Mouse (Mus musculus): ENCODE data around the gene Magi3. TPM values are rescaled to one million over a fixed set of nuclear protein-coding genes. Genes with fewer than 3 reads are reported as not detected.

Magi3 gene
- polyA plus RNA-seq (2015; fragmentation: Nextera tagmentation; extraction: Ambion mirVana), result 1.2 and 1.5 TPM in 2 replicates

DNA sequence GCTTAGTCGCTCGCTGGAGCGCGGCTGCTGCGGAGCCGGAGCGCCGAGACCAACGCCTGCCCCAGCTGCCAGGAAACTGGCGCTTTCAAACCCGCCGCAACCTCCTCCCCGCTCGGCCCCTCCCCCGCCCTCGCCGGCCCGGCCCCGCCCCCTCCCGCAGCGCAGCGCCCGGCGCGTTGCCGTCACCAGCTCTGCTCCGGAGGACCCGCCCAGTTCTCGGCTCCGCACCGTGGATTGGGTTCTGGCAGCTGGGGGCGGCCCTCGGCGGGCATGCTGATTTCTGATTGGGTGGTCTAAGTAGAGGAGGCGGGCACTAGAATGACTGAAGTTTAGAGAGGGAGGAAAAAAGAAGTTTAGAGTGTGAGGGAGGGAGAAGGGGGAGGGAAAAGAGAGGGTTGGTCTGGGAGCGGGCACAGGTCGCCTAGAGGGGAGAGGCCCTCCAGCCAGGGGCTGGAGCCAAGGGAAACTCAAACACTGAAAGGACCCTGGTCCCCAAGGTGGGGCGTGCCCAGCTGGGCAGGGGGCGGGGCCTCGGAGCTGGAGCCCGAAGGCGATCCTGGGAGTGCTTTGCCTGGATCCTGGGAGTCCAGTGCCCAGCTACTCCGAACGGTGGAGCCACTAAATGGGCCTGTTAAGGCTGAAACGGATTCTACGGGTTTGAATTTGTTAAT lies at the start of gene Magi3:
Gene Magi3, minus strand, starts transcription at position 80 of the 671 bp plus-strand sequence.
- H3K9ac ChIP-seq (ENCODE audit: low read depth, low read length), result peak within 1 kb of the TSS; percentile 75
- H3K4me2 ChIP-seq (ENCODE audit: low read depth, low read length), result peak within 1 kb of the TSS; percentile 91
- no peaks in the 10 kb centered on the region for H3K9me3 ChIP-seq (replicated peaks; ENCODE audit: control insufficient read depth, low read length)
- no peaks in the 10 kb centered on the region for H3K36me3 ChIP-seq (ENCODE audit: control insufficient read depth, insufficient read depth)
- peaks cover 19% of the 10 kb centered on the region for H3K4me1 ChIP-seq (ENCODE audit: control insufficient read depth, low read depth, low read length)
- WGBS (ENCODE audit: insufficient replicate concordance), result 0% methylated on average over 40 of the region's 46 CpGs
- peak; percentile 98 for ATAC-seq (ENCODE audit: low read depth)
- peaks cover 21% of the 10 kb centered on the region for H3K27me3 ChIP-seq (ENCODE audit: control insufficient read depth, insufficient read depth, low read depth, low read length)
- peak within 1 kb of the TSS; percentile 87 for H3K27ac ChIP-seq (ENCODE audit: low read length)
- peak within 1 kb of the TSS; percentile 77 for H3K4me3 ChIP-seq (ENCODE audit: low read depth, low read length)

- Histone ChIP-seq H3K4me1 (ENCODE audit: control insufficient read depth, low read depth, low read length) (no peaks in the 10 kb centered on the region), H3K36me3 (ENCODE audit: control insufficient read depth, insufficient read depth) (no peaks in the 10 kb centered on the region), H3K27ac (ENCODE audit: low read length) (no peak overlapping the region), H3K9me3 (replicated peaks; ENCODE audit: control insufficient read depth, low read length) (no peaks in the 10 kb centered on the region), H3K9ac (ENCODE audit: low read depth, low read length) (no peak overlapping the region), H3K4me2 (ENCODE audit: low read depth, low read length) (no peak overlapping the region), H3K4me3 (ENCODE audit: low read depth, low read length) (no peak overlapping the region), H3K27me3 (ENCODE audit: control insufficient read depth, insufficient read depth, low read depth, low read length) (no peaks in the 10 kb centered on the region)
- ATAC-seq (ENCODE audit: low read depth), result no peak
- 72% methylated on average over 6 of the region's 6 CpGs for WGBS (ENCODE audit: insufficient replicate concordance)
Measured at GRCm38 (mm10) chr3:104264530-104265145, 44.5 kb upstream of the Magi3 start.

DNA sequence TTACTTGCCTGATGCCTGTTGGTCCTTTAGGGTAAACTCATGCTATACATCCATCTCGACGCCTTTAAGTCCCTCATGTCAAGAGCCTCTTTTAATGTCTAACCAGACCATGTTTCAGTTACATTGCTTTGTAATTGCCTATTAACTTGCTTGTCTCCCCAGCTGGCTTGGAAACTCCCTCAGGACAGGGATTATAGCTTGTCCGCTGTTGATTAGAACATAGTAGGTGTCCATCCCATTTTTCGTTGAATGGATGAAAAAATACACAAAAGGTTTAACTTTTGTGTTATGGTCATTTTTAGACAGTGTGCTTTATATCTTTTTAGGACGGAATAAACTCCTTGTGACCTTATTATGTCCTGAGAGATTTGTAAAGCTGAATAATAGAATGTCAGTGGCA lies 40.0 kb upstream of the Magi3 start:
- Histone ChIP-seq H3K27ac (ENCODE audit: low read length) (no peak overlapping the region), H3K36me3 (ENCODE audit: control insufficient read depth, insufficient read depth) (no peaks in the 10 kb centered on the region), H3K4me3 (ENCODE audit: low read depth, low read length) (no peak overlapping the region), H3K4me1 (ENCODE audit: control insufficient read depth, low read depth, low read length) (no peaks in the 10 kb centered on the region), H3K9ac (ENCODE audit: low read depth, low read length) (no peak overlapping the region), H3K9me3 (replicated peaks; ENCODE audit: control insufficient read depth, low read length) (no peaks in the 10 kb centered on the region), H3K4me2 (ENCODE audit: low read depth, low read length) (no peak overlapping the region), H3K27me3 (ENCODE audit: control insufficient read depth, insufficient read depth, low read depth, low read length) (no peaks in the 10 kb centered on the region)
- no peak for ATAC-seq (ENCODE audit: low read depth)
- WGBS (ENCODE audit: insufficient replicate concordance), result 71% methylated on average over 5 of the region's 5 CpGs

DNA sequence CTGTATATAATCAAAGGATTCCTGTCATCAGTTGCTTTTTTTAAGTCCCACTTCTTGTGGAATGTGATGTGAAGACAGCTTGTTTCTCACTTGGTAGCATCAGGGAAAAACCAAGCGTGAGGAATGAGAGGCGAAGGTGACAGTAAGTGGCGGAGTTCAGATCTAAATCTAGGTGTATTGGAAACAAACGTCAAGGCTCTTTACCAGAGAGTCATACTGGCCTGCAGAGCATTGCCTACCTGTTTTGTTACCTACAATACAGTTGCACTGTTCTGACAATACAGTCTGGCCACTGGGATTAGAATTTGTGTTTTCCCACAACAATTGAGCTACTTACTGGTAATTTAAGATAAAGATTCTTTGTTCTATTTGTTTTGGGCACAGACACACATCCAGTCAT lies 39.0 kb upstream of the Magi3 start:
- WGBS (ENCODE audit: insufficient replicate concordance), result 56% methylated on average over 4 of the region's 4 CpGs
- no peak overlapping the region for H3K4me3 ChIP-seq (ENCODE audit: low read depth, low read length)
- H3K4me1 ChIP-seq (ENCODE audit: control insufficient read depth, low read depth, low read length), result no peaks in the 10 kb centered on the region
- H3K27ac ChIP-seq (ENCODE audit: low read length), result no peak overlapping the region
- H3K27me3 ChIP-seq (ENCODE audit: control insufficient read depth, insufficient read depth, low read depth, low read length), result no peaks in the 10 kb centered on the region
- no peak overlapping the region for H3K9ac ChIP-seq (ENCODE audit: low read depth, low read length)
- no peaks in the 10 kb centered on the region for H3K36me3 ChIP-seq (ENCODE audit: control insufficient read depth, insufficient read depth)
- no peaks in the 10 kb centered on the region for H3K9me3 ChIP-seq (replicated peaks; ENCODE audit: control insufficient read depth, low read length)
- no peak for ATAC-seq (ENCODE audit: low read depth)
- no peak overlapping the region for H3K4me2 ChIP-seq (ENCODE audit: low read depth, low read length)

DNA sequence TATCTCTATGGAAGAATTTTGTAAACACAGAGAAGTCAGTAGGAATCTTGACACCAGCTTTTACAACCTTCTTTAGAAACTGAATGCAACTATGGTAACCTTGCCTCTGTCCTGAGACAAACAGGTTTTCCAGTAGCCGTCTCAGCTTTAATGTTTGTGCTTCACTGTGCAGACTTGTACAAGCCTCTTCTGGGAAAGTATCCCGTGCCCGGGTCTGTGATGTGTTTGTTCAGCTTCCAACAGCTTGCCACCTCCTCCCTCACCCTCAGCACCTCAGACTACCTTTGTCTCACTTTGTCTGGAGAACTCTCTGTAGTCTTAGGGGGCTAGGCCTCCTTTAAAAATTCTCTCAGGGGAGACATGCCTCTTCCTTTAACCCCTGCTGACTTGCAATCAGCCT lies 36.9 kb upstream of the Magi3 start:
- no peak overlapping the region for H3K4me3 ChIP-seq (ENCODE audit: low read depth, low read length)
- no peak overlapping the region for H3K27ac ChIP-seq (ENCODE audit: low read length)
- ATAC-seq (ENCODE audit: low read depth), result no peak
- H3K4me2 ChIP-seq (ENCODE audit: low read depth, low read length), result no peak overlapping the region
- no peak overlapping the region for H3K9ac ChIP-seq (ENCODE audit: low read depth, low read length)
- H3K36me3 ChIP-seq (ENCODE audit: control insufficient read depth, insufficient read depth), result no peaks in the 10 kb centered on the region
- H3K27me3 ChIP-seq (ENCODE audit: control insufficient read depth, insufficient read depth, low read depth, low read length), result no peaks in the 10 kb centered on the region
- no peaks in the 10 kb centered on the region for H3K4me1 ChIP-seq (ENCODE audit: control insufficient read depth, low read depth, low read length)
- no peaks in the 10 kb centered on the region for H3K9me3 ChIP-seq (replicated peaks; ENCODE audit: control insufficient read depth, low read length)
- 62% methylated on average over 3 of the region's 3 CpGs for WGBS (ENCODE audit: insufficient replicate concordance)

GRCm38 (mm10) chr3:104253760-104254159 lies 33.6 kb upstream of the Magi3 start:
- Histone ChIP-seq H3K4me3 (ENCODE audit: low read depth, low read length) (no peak overlapping the region), H3K9ac (ENCODE audit: low read depth, low read length) (no peak overlapping the region), H3K27ac (ENCODE audit: low read length) (no peak overlapping the region), H3K36me3 (ENCODE audit: control insufficient read depth, insufficient read depth) (no peaks in the 10 kb centered on the region), H3K4me2 (ENCODE audit: low read depth, low read length) (no peak overlapping the region), H3K9me3 (replicated peaks; ENCODE audit: control insufficient read depth, low read length) (no peaks in the 10 kb centered on the region), H3K4me1 (ENCODE audit: control insufficient read depth, low read depth, low read length) (no peaks in the 10 kb centered on the region), H3K27me3 (ENCODE audit: control insufficient read depth, insufficient read depth, low read depth, low read length) (no peaks in the 10 kb centered on the region)
- 51% methylated on average over 3 of the region's 3 CpGs for WGBS (ENCODE audit: insufficient replicate concordance)
- ATAC-seq (ENCODE audit: low read depth), result no peak

- WGBS (ENCODE audit: insufficient replicate concordance), result 29% methylated on average over 4 of the region's 4 CpGs
- Histone ChIP-seq H3K9ac (ENCODE audit: low read depth, low read length) (no peak overlapping the region), H3K27ac (ENCODE audit: low read length) (no peak overlapping the region), H3K4me1 (ENCODE audit: control insufficient read depth, low read depth, low read length) (no peaks in the 10 kb centered on the region), H3K36me3 (ENCODE audit: control insufficient read depth, insufficient read depth) (no peaks in the 10 kb centered on the region), H3K4me3 (ENCODE audit: low read depth, low read length) (no peak overlapping the region), H3K27me3 (ENCODE audit: control insufficient read depth, insufficient read depth, low read depth, low read length) (no peaks in the 10 kb centered on the region), H3K4me2 (ENCODE audit: low read depth, low read length) (no peak overlapping the region), H3K9me3 (replicated peaks; ENCODE audit: control insufficient read depth, low read length) (no peaks in the 10 kb centered on the region)
- no peak for ATAC-seq (ENCODE audit: low read depth)
Measured at GRCm38 (mm10) chr3:104247850-104248249, 27.7 kb upstream of the Magi3 start.

DNA sequence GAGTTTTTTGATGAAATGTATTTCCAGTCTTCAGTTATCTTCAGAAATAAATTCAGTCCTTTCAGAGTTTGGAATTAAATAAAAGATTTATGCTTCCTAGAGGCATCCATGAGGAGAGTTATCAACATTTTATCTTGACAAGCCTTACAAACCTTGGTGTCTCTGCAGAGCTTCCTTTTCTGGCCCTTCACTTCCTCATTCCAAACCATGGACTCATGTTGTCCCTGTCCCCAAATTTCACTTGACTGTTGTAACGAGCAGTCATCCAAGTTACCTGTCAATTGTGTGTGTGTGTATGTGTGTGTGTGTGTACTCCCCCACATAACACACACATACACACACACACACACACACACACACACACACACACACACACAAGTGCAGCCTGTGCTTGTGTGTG lies 26.9 kb upstream of the Magi3 start:
- Histone ChIP-seq H3K9me3 (replicated peaks; ENCODE audit: control insufficient read depth, low read length) (no peaks in the 10 kb centered on the region), H3K27me3 (ENCODE audit: control insufficient read depth, insufficient read depth, low read depth, low read length) (no peaks in the 10 kb centered on the region), H3K4me1 (ENCODE audit: control insufficient read depth, low read depth, low read length) (no peaks in the 10 kb centered on the region), H3K36me3 (ENCODE audit: control insufficient read depth, insufficient read depth) (no peaks in the 10 kb centered on the region), H3K4me2 (ENCODE audit: low read depth, low read length) (no peak overlapping the region), H3K27ac (ENCODE audit: low read length) (no peak overlapping the region), H3K9ac (ENCODE audit: low read depth, low read length) (no peak overlapping the region), H3K4me3 (ENCODE audit: low read depth, low read length) (no peak overlapping the region)
- 19% methylated on average over 1 of the region's 1 CpGs for WGBS (ENCODE audit: insufficient replicate concordance)
- ATAC-seq (ENCODE audit: low read depth), result no peak

- H3K9ac ChIP-seq (ENCODE audit: low read depth, low read length), result no peak overlapping the region
- ATAC-seq (ENCODE audit: low read depth), result no peak
- H3K27ac ChIP-seq (ENCODE audit: low read length), result no peak overlapping the region
- 71% methylated on average over 8 of the region's 8 CpGs for WGBS (ENCODE audit: insufficient replicate concordance)
- H3K27me3 ChIP-seq (ENCODE audit: control insufficient read depth, insufficient read depth, low read depth, low read length), result no peaks in the 10 kb centered on the region
- H3K9me3 ChIP-seq (replicated peaks; ENCODE audit: control insufficient read depth, low read length), result no peaks in the 10 kb centered on the region
- no peak overlapping the region for H3K4me2 ChIP-seq (ENCODE audit: low read depth, low read length)
- no peak overlapping the region for H3K4me3 ChIP-seq (ENCODE audit: low read depth, low read length)
- H3K4me1 ChIP-seq (ENCODE audit: control insufficient read depth, low read depth, low read length), result no peaks in the 10 kb centered on the region
- no peaks in the 10 kb centered on the region for H3K36me3 ChIP-seq (ENCODE audit: control insufficient read depth, insufficient read depth)
Measured at GRCm38 (mm10) chr3:104244373-104244772, 24.2 kb upstream of the Magi3 start.
